Mouse (Mus musculus) C2C12 (cell line): ENCODE measurements around the gene Clcn7.

Source experiments
- CEBPB ChIP-seq: IDR thresholded peaks from one replicate; pipeline ENCODE4 v1.6.1; 2011; ENCODE audit warnings: low read depth, mild to moderate bottlenecking, control low read depth, moderate library complexity
- CTCF ChIP-seq: IDR thresholded peaks from one replicate; pipeline ENCODE4 v1.5.1; 2011; ENCODE audit not compliant: control insufficient read depth, insufficient read depth, insufficient read length
- MYOG ChIP-seq: IDR thresholded peaks from one replicate; pipeline ENCODE4 v1.6.1; 2011; ENCODE audit not compliant: control insufficient read depth, insufficient read length; ENCODE audit errors: extremely low read depth
- USF1 ChIP-seq: IDR thresholded peaks from one replicate; pipeline ENCODE4 v1.6.1; 2011; ENCODE audit warnings: low read depth, mild to moderate bottlenecking, control low read depth, moderate library complexity

GRCm38 (mm10) chr17:25188150-25189031 lies 55.2 kb downstream of the Clcn7 start, which contains the start of gene Unkl:
- no peak for TF ChIP-seq CTCF
- TF ChIP-seq MYOG, result no peak
- no peak for TF ChIP-seq CEBPB
- TF ChIP-seq USF1, result no peak
